Mouse (Mus musculus) limb, embryonic 10.5 days (tissue): Measurements from ENCODE around the gene Phf14. TPM values are rescaled to one million over a fixed set of nuclear protein-coding genes. Genes with fewer than 3 reads are reported as not detected.
"Not testable (repeated sequence)": the region's sequence is repeated elsewhere in the genome, so short reads cannot be mapped to it uniquely, and the experiment has no call there.

Experiments used
- DNase-seq: peaks from one replicate; pipeline ENCODE4 v3.0.0-alpha.2; 2017; ENCODE audit warnings: low spot score
- H3K27ac ChIP-seq: fragments of 300-500 bp; sonication (generic); 2 replicates; pipeline ENCODE4 v1.5.1; 2016; ENCODE audit warnings: mild to moderate bottlenecking
- H3K27me3 ChIP-seq: fragments of 300-500 bp; sonication (generic); 2 replicates; pipeline ENCODE4 v1.6.1; 2016; ENCODE audit warnings: low read depth, mild to moderate bottlenecking; ENCODE audit not compliant: poor library complexity, severe bottlenecking
- H3K36me3 ChIP-seq: fragments of 300-500 bp; sonication (generic); 2 replicates; pipeline ENCODE4 v1.6.1; 2016; ENCODE audit warnings: mild to moderate bottlenecking, moderate library complexity
- H3K4me1 ChIP-seq: fragments of 300-500 bp; sonication (generic); 2 replicates; pipeline ENCODE4 v1.6.1; 2016
- H3K4me3 ChIP-seq: fragments of 300-500 bp; sonication (generic); 2 replicates; pipeline ENCODE4 v1.5.1; 2016; ENCODE audit warnings: mild to moderate bottlenecking, moderate library complexity
- H3K9me3 ChIP-seq: fragments of 300-500 bp; sonication (generic); replicated peaks from 2 replicates; pipeline ENCODE4 v1.6.1; 2016; ENCODE audit warnings: mild to moderate bottlenecking
- WGBS: fragments of 180-500 bp; shearing (Covaris S2); methylation state at CpG from one replicate; pipeline ENCODE4 v1.1.7; 2016; 5-methylcytosine and 5-hydroxymethylcytosine counted together
- polyA plus RNA-seq: library from polyadenylated mRNA; unstranded; fragments of >200 nt; fragmentation: Nextera tagmentation; extraction: Ambion mirVana; gene quantifications from 2 replicates; pipeline ENCODE4 v1.2.1, GENCODE M21; 2016

Gene Phf14
- polyA plus RNA-seq, 1 experiment from 2014 or later = 73.2 TPM

- DNase-seq = no peak
- Histone ChIP-seq H3K9me3 (no peaks in the 10 kb centered on the region), H3K4me3 (no peak overlapping the region), H3K27ac (no peak overlapping the region), H3K4me1 (0 out of 2 replicates have a peak, but pooled peaks cover 7% of the 10 kb centered on the region), H3K36me3 (no peaks in the 10 kb centered on the region), H3K27me3 (no peaks in the 10 kb centered on the region)
- WGBS = 64% methylated on average over 9 of the region's 9 CpGs
Measured at GRCm38 (mm10) chr6:12117819-12118570, 210.4 kb downstream of the Phf14 start.

GRCm38 (mm10) chr6:12122759-12123158 is 215.2 kb downstream of the Phf14 start:
- no peak overlapping the region for H3K27ac ChIP-seq
- no peaks in the 10 kb centered on the region for H3K36me3 ChIP-seq
- DNase-seq = no peak

GRCm38 (mm10) chr6:12125031-12125803 is 217.6 kb downstream of the Phf14 start:
- WGBS = 39% methylated on average over 17 of the region's 17 CpGs
- H3K36me3 ChIP-seq = no peaks in the 10 kb centered on the region
- H3K9me3 ChIP-seq = no peaks in the 10 kb centered on the region
- no peaks in the 10 kb centered on the region for H3K27me3 ChIP-seq
- no peak overlapping the region for H3K4me3 ChIP-seq
- peak; percentile 41 for DNase-seq
- no peak overlapping the region for H3K27ac ChIP-seq
- H3K4me1 ChIP-seq = no peaks in the 10 kb centered on the region

More at GRCm38 (mm10) chr6:12122759-12123158, 215.2 kb downstream of the Phf14 start:
- Histone ChIP-seq H3K27me3 (no peaks in the 10 kb centered on the region), H3K4me3 (no peak overlapping the region), H3K9me3 (no peaks in the 10 kb centered on the region), H3K4me1 (0 out of 2 replicates have a peak, but pooled peaks cover 4% of the 10 kb centered on the region)

GRCm38 (mm10) chr6:12126601-12127000 is 219.0 kb downstream of the Phf14 start:
- H3K4me1 ChIP-seq, H3K27me3 ChIP-seq, H3K36me3 ChIP-seq, H3K4me3 ChIP-seq, DNase-seq, H3K9me3 ChIP-seq, H3K27ac ChIP-seq: not testable (repeated sequence)
- 65% methylated on average over 7 of the region's 7 CpGs for WGBS

- Histone ChIP-seq H3K36me3 (no peaks in the 10 kb centered on the region), H3K4me1 (no peaks in the 10 kb centered on the region), H3K9me3 (no peaks in the 10 kb centered on the region), H3K4me3 (no peak overlapping the region), H3K27ac (no peak overlapping the region), H3K27me3 (no peaks in the 10 kb centered on the region)
- DNase-seq = no peak
- 87% methylated on average over 4 of the region's 4 CpGs for WGBS
Measured at GRCm38 (mm10) chr6:12127287-12127686, 219.7 kb downstream of the Phf14 start.

Other genes starting within 250 kb of the Phf14 start
- 856 and 862 TPM in 2 replicates for gene Ndufa4, start 312 bp upstream of the Phf14 start, polyA plus RNA-seq